Mouse (Mus musculus) lung, postnatal 10 days (tissue): ENCODE measurements at regions not wholly inside any gene's neighbourhood (a gene's known extent, or its start where the extent isn't known, plus 50 kb on each side); places are given as distances from the start of the nearest gene placed in this dataset.
"Not testable (repeated sequence)": the region's sequence is repeated elsewhere in the genome, so short reads cannot be mapped to it uniquely, and the experiment has no call there.

Source experiments
- DNase-seq: peaks from one replicate; pipeline ENCODE4 v3.0.0; 2021

- peak; percentile 10 for DNase-seq
Observed at GRCm38 (mm10) chr13:58663316-58663715, 52.6 kb upstream of the Slc28a3 start.

- no peak for DNase-seq
Observed at GRCm38 (mm10) chr13:58668664-58669063, 58.0 kb upstream of the Slc28a3 start.

- DNase-seq, result no peak
Observed at GRCm38 (mm10) chr13:58670206-58670605, 59.5 kb upstream of the Slc28a3 start.

GRCm38 (mm10) chr13:58675611-58676010 lies 64.9 kb upstream of the Slc28a3 start:
- DNase-seq, result not testable (repeated sequence)

GRCm38 (mm10) chr13:58677521-58677920 lies 66.8 kb upstream of the Slc28a3 start:
- no peak for DNase-seq

- no peak for DNase-seq
Observed at GRCm38 (mm10) chr13:58679663-58680062, 69.0 kb upstream of the Slc28a3 start.

- no peak for DNase-seq
Observed at GRCm38 (mm10) chr13:58686822-58687221, 76.1 kb upstream of the Slc28a3 start.

GRCm38 (mm10) chr13:58687609-58688008 lies 76.9 kb upstream of the Slc28a3 start:
- no peak for DNase-seq

GRCm38 (mm10) chr13:58688249-58688648 lies 77.6 kb upstream of the Slc28a3 start:
- DNase-seq, result no peak

GRCm38 (mm10) chr13:58694703-58695102 lies 84.0 kb upstream of the Slc28a3 start:
- DNase-seq, result no peak

- no peak for DNase-seq
Observed at GRCm38 (mm10) chr13:58695964-58696363, 85.3 kb upstream of the Slc28a3 start.

GRCm38 (mm10) chr13:58700021-58700420 lies 89.3 kb upstream of the Slc28a3 start:
- no peak for DNase-seq

GRCm38 (mm10) chr13:58704141-58704540 lies 93.5 kb upstream of the Slc28a3 start:
- no peak for DNase-seq

GRCm38 (mm10) chr13:58716584-58716983 lies 89.8 kb upstream of the Ntrk2 start:
- DNase-seq, result no peak

- no peak for DNase-seq
Observed at GRCm38 (mm10) chr13:58730500-58731105, 75.8 kb upstream of the Ntrk2 start.

GRCm38 (mm10) chr13:58732776-58733175 lies 73.6 kb upstream of the Ntrk2 start:
- no peak for DNase-seq

- DNase-seq, result no peak
Observed at GRCm38 (mm10) chr13:58733615-58734014, 72.8 kb upstream of the Ntrk2 start.

- no peak for DNase-seq
Observed at GRCm38 (mm10) chr13:58735577-58735976, 70.8 kb upstream of the Ntrk2 start.

GRCm38 (mm10) chr13:58740731-58741130 lies 65.6 kb upstream of the Ntrk2 start:
- no peak for DNase-seq

- no peak for DNase-seq
Observed at GRCm38 (mm10) chr13:58746056-58746455, 60.3 kb upstream of the Ntrk2 start.

- DNase-seq, result no peak
Observed at GRCm38 (mm10) chr13:58747685-58748084, 58.7 kb upstream of the Ntrk2 start.

- DNase-seq, result no peak
Observed at GRCm38 (mm10) chr13:58756125-58756524, 50.2 kb upstream of the Ntrk2 start.
